Mouse (Mus musculus) liver, embryonic 12.5 days (tissue): ENCODE measurements around the gene Gm19668. TPM values are rescaled to one million over a fixed set of nuclear protein-coding genes. Genes with fewer than 3 reads are reported as not detected.

Source experiments
- ATAC-seq: fragments of 200-750 bp; cut with Nextera tagmentation; 2 replicates; pipeline ENCODE4 v1.8.0; 2017; ENCODE audit warnings: moderate number of reproducible peaks, mild to moderate bottlenecking, moderate library complexity
- H3K27ac ChIP-seq: fragments of 300-500 bp; sonication (generic); 2 replicates; pipeline ENCODE4 v1.5.1; 2016; ENCODE audit warnings: mild to moderate bottlenecking
- H3K27me3 ChIP-seq: fragments of 300-500 bp; sonication (generic); replicated peaks from 2 replicates; pipeline ENCODE4 v1.6.1; 2016; ENCODE audit warnings: mild to moderate bottlenecking, moderate library complexity
- H3K36me3 ChIP-seq: fragments of 300-500 bp; sonication (generic); 2 replicates; pipeline ENCODE4 v1.6.1; 2016; ENCODE audit warnings: mild to moderate bottlenecking, moderate library complexity
- H3K4me1 ChIP-seq: fragments of 300-500 bp; sonication (generic); 2 replicates; pipeline ENCODE4 v1.6.1; 2016
- H3K4me2 ChIP-seq: fragments of 300-500 bp; sonication (generic); 2 replicates; pipeline ENCODE4 v1.6.1; 2016; ENCODE audit warnings: mild to moderate bottlenecking, moderate library complexity
- H3K4me3 ChIP-seq: fragments of 300-500 bp; sonication (generic); 2 replicates; pipeline ENCODE4 v1.5.1; 2016; ENCODE audit warnings: mild to moderate bottlenecking, moderate library complexity
- H3K9ac ChIP-seq: fragments of 300-500 bp; sonication (generic); 2 replicates; pipeline ENCODE4 v1.6.1; 2016; ENCODE audit warnings: mild to moderate bottlenecking, moderate library complexity
- H3K9me3 ChIP-seq: fragments of 300-500 bp; sonication (generic); replicated peaks from 2 replicates; pipeline ENCODE4 v1.6.1; 2016; ENCODE audit warnings: mild to moderate bottlenecking, moderate library complexity
- WGBS: fragments of 180-500 bp; shearing (Covaris S2); methylation state at CpG from one replicate; pipeline ENCODE4 v1.1.7; 2016; ENCODE audit not compliant: insufficient replicate concordance; 5-methylcytosine and 5-hydroxymethylcytosine counted together
- polyA plus RNA-seq: library from polyadenylated mRNA; unstranded; fragments of >200 nt; fragmentation: Nextera tagmentation; extraction: Ambion mirVana; gene quantifications from 2 replicates; pipeline ENCODE4 v1.2.1, GENCODE M21; 2016

Gene Gm19668
- polyA plus RNA-seq = not detected in 2 replicates

- Histone ChIP-seq H3K4me1 (0 out of 2 replicates have a peak, but pooled peaks cover 4% of the 10 kb centered on the region), H3K36me3 (no peaks in the 10 kb centered on the region), H3K27me3 (no peaks in the 10 kb centered on the region), H3K27ac (no peak within 1 kb of the TSS), H3K9me3 (no peaks in the 10 kb centered on the region), H3K4me2 (no peak within 1 kb of the TSS), H3K4me3 (no peak within 1 kb of the TSS), H3K9ac (no peak within 1 kb of the TSS)
- 51% methylated on average over 8 of the region's 8 CpGs for WGBS
- ATAC-seq = no peak
Observed at GRCm38 (mm10) chr10:77798921-77799508, at the start of gene Gm19668. Gm19668 (minus strand) TSS chr10:77799133.

DNA sequence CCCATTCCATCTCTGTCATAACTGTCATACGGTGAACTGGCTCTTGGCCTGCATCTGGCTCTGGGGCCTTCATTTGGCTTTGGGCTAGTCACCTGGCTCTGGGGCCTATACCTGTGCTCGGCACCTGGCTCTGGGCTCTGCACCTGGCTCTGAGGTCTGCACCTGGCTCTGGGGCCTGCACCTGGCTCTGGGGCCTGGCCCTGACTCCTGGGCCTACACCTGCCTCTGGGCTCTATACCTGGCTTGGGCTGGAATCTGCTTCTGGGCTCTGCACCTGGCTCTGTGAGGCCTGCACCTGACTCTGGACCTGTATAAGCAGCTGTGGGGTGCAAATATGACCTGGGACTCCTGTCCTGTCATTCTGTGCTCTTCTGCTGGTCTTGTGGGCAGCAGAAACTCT, 48.6 kb upstream of the Gm19668 start:
- Histone ChIP-seq H3K27me3 (no peaks in the 10 kb centered on the region; the same call in 1 of the 2 replicates), H3K9ac (no peak overlapping the region), H3K36me3 (no peaks in the 10 kb centered on the region), H3K9me3 (no peaks in the 10 kb centered on the region), H3K4me1 (no peaks in the 10 kb centered on the region), H3K4me3 (no peak overlapping the region), H3K27ac (no peak overlapping the region), H3K4me2 (no peak overlapping the region)
- WGBS = 59% methylated on average over 2 of the region's 2 CpGs
- ATAC-seq = no peak

DNA sequence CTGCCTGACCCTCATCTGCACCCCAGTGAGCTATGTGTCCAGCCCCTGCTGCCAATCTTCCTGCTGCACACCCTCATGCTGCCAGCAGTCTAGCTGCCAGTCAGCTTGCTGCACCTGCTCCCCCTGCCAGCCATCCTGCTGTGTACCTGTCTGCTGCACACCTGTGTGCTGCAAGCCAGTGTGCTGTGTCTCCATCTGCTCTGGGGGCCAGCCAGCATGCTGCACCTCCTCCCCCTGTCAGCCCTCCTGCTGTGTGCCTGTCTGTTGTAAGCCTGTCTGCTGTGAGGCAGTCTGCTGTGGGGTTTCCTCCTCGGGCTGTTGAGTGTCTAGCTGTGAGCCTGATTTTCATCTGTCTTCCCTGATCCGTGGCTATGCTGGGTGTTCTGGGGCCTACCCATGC, 48.0 kb upstream of the Gm19668 start:
- H3K27me3 ChIP-seq = no peaks in the 10 kb centered on the region
- 9% methylated on average over 2 of the region's 2 CpGs for WGBS
- H3K4me3 ChIP-seq = no peak overlapping the region
- no peak overlapping the region for H3K9ac ChIP-seq
- no peaks in the 10 kb centered on the region for H3K4me1 ChIP-seq
- H3K36me3 ChIP-seq = no peaks in the 10 kb centered on the region
- H3K9me3 ChIP-seq = no peaks in the 10 kb centered on the region
- no peak for ATAC-seq
- H3K4me2 ChIP-seq = no peak overlapping the region
- H3K27ac ChIP-seq = no peak overlapping the region

GRCm38 (mm10) chr10:77846503-77846902, 47.6 kb upstream of the Gm19668 start, which contains the start of gene Gm36176:
Gm36176 (plus strand) TSS chr10:77846803.
- Histone ChIP-seq H3K36me3 (no peaks in the 10 kb centered on the region), H3K27ac (no peak within 1 kb of the TSS), H3K4me1 (no peaks in the 10 kb centered on the region), H3K4me3 (no peak within 1 kb of the TSS), H3K9me3 (no peaks in the 10 kb centered on the region), H3K27me3 (no peaks in the 10 kb centered on the region), H3K4me2 (no peak within 1 kb of the TSS), H3K9ac (no peak within 1 kb of the TSS)
- WGBS = 29% methylated on average over 3 of the region's 3 CpGs
- no peak for ATAC-seq

- no peak overlapping the region for H3K4me2 ChIP-seq
- H3K9me3 ChIP-seq = no peaks in the 10 kb centered on the region
- WGBS = 54% methylated on average over 6 of the region's 6 CpGs
- no peak for ATAC-seq
- no peak overlapping the region for H3K9ac ChIP-seq
- H3K4me1 ChIP-seq = no peaks in the 10 kb centered on the region
- H3K27me3 ChIP-seq = no peaks in the 10 kb centered on the region
- H3K36me3 ChIP-seq = no peaks in the 10 kb centered on the region
- H3K27ac ChIP-seq = no peak overlapping the region
- H3K4me3 ChIP-seq = no peak overlapping the region
Observed at GRCm38 (mm10) chr10:77839006-77839405, 40.1 kb upstream of the Gm19668 start.

- no peaks in the 10 kb centered on the region for H3K36me3 ChIP-seq
- no peak within 1 kb of the TSS for H3K9ac ChIP-seq
- H3K27me3 ChIP-seq = no peaks in the 10 kb centered on the region
- H3K9me3 ChIP-seq = no peaks in the 10 kb centered on the region
- no peak within 1 kb of the TSS for H3K27ac ChIP-seq
- H3K4me3 ChIP-seq = no peak within 1 kb of the TSS
- no peaks in the 10 kb centered on the region for H3K4me1 ChIP-seq
- ATAC-seq = no peak
- H3K4me2 ChIP-seq = no peak within 1 kb of the TSS
- WGBS = 56% methylated on average over 9 of the region's 9 CpGs
Observed at GRCm38 (mm10) chr10:77835647-77836046, 36.7 kb upstream of the Gm19668 start, which contains the start of gene Krtap10-10. Krtap10-10 (plus strand) TSS chr10:77835947.

GRCm38 (mm10) chr10:77826951-77827350, 28.0 kb upstream of the Gm19668 start, which contains the start of gene Krtap10-4:
Krtap10-4 (minus strand) TSS chr10:77827095.
- Histone ChIP-seq H3K9me3 (no peaks in the 10 kb centered on the region), H3K27ac (no peak within 1 kb of the TSS), H3K4me2 (no peak within 1 kb of the TSS), H3K9ac (no peak within 1 kb of the TSS), H3K27me3 (no peaks in the 10 kb centered on the region), H3K36me3 (no peaks in the 10 kb centered on the region), H3K4me3 (no peak within 1 kb of the TSS), H3K4me1 (no peaks in the 10 kb centered on the region)
- no peak for ATAC-seq
- 47% methylated on average over 6 of the region's 6 CpGs for WGBS

DNA sequence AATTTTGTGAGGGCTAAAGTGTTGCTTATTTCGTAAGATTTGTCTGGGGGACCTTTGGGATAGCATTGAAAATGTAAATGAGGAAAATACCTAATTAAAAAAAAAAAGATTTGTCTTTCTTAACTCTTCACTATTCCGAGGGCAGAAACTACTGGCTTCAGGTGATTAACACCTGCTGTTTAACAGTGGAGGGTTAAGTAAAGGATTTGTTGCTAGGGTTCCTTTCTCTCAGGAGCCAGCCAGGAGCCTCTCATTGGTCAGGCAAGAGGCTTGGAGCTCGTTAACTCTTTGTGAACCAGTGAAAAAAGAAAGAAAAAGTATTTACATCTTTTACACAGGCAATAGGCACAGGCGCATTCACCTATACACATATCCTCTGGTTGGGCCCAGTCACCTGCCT, 20.3 kb upstream of the Gm19668 start:
- WGBS = 45% methylated on average over 4 of the region's 4 CpGs
- Histone ChIP-seq H3K9ac (no peak overlapping the region), H3K27me3 (no peaks in the 10 kb centered on the region), H3K36me3 (no peaks in the 10 kb centered on the region), H3K4me1 (no peaks in the 10 kb centered on the region), H3K4me2 (no peak overlapping the region), H3K27ac (no peak overlapping the region), H3K4me3 (no peak overlapping the region), H3K9me3 (no peaks in the 10 kb centered on the region)
- ATAC-seq = no peak

- Histone ChIP-seq H3K4me1 (no peaks in the 10 kb centered on the region), H3K4me3 (no peak overlapping the region)
- WGBS = 79% methylated on average over 4 of the region's 4 CpGs
Observed at GRCm38 (mm10) chr10:77818523-77818922, 19.6 kb upstream of the Gm19668 start.

DNA sequence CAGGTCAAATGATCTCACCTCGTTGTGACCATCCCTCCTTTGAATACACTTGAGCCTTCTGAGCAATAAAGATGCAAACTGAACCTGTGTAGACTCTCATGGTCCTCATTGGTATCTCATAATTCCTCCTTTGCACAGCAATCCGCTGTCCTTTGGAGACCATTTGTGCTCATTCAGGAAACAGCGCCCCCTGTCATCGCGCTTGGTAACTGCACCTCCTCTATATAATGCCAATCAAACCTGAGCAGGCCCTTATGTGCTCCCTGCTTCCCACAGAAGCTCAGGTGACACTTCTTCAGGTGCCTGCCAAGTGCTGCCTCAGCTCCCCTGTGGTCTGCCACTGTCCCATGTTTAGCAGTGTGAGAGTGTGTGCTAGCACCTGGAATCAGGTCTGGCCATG, 16.6 kb upstream of the Gm19668 start:
- no peak for ATAC-seq
- Histone ChIP-seq H3K4me1 (no peaks in the 10 kb centered on the region), H3K27me3 (no peaks in the 10 kb centered on the region), H3K4me3 (no peak overlapping the region), H3K27ac (no peak overlapping the region), H3K9me3 (no peaks in the 10 kb centered on the region), H3K4me2 (no peak overlapping the region), H3K36me3 (no peaks in the 10 kb centered on the region), H3K9ac (no peak overlapping the region)
- WGBS = 23% methylated on average over 5 of the region's 5 CpGs

More at GRCm38 (mm10) chr10:77818523-77818922, 19.6 kb upstream of the Gm19668 start:
- Histone ChIP-seq H3K36me3 (no peaks in the 10 kb centered on the region), H3K4me2 (no peak overlapping the region), H3K9me3 (no peaks in the 10 kb centered on the region), H3K27ac (no peak overlapping the region), H3K27me3 (no peaks in the 10 kb centered on the region), H3K9ac (no peak overlapping the region)
- ATAC-seq = no peak

- no peaks in the 10 kb centered on the region for H3K4me1 ChIP-seq
Observed at GRCm38 (mm10) chr10:77814382-77814781, 15.4 kb upstream of the Gm19668 start, which contains the start of gene Gm2696. Gm2696 (plus strand) TSS chr10:77814682.

GRCm38 (mm10) chr10:77811743-77812142, 12.8 kb upstream of the Gm19668 start, which contains the start of gene Gm9507:
Gm9507 (minus strand) TSS chr10:77811843.
- ATAC-seq = no peak
- no peak within 1 kb of the TSS for H3K4me3 ChIP-seq
- H3K9ac ChIP-seq = no peak within 1 kb of the TSS
- H3K27me3 ChIP-seq = no peaks in the 10 kb centered on the region
- no peaks in the 10 kb centered on the region for H3K36me3 ChIP-seq
- no peak within 1 kb of the TSS for H3K4me2 ChIP-seq
- no peak within 1 kb of the TSS for H3K27ac ChIP-seq
- 51% methylated on average over 5 of the region's 5 CpGs for WGBS
- no peaks in the 10 kb centered on the region; the same call in 1 of the 2 replicates for H3K9me3 ChIP-seq
- no peaks in the 10 kb centered on the region for H3K4me1 ChIP-seq

More at GRCm38 (mm10) chr10:77814382-77814781, 15.4 kb upstream of the Gm19668 start, which contains the start of gene Gm2696:
- Histone ChIP-seq H3K36me3 (no peaks in the 10 kb centered on the region), H3K4me2 (no peak within 1 kb of the TSS), H3K9me3 (no peaks in the 10 kb centered on the region; the same call in 1 of the 2 replicates), H3K9ac (no peak within 1 kb of the TSS), H3K27ac (no peak within 1 kb of the TSS), H3K4me3 (no peak within 1 kb of the TSS), H3K27me3 (no peaks in the 10 kb centered on the region)
- WGBS = 35% methylated on average over 4 of the region's 4 CpGs
- ATAC-seq = no peak
